Mouse (Mus musculus) myocyte (in vitro differentiated cells): ENCODE results near the gene Fcrlb.

Source experiments
- E2F4 ChIP-seq: IDR thresholded peaks from one replicate; pipeline ENCODE4 v1.6.1; 2011; ENCODE audit warnings: mild to moderate bottlenecking, control low read depth, moderate library complexity; ENCODE audit not compliant: insufficient read depth
- POLR2A ChIP-seq: IDR thresholded peaks from one replicate; pipeline ENCODE4 v1.6.1; 2011; ENCODE audit warnings: low read depth, mild to moderate bottlenecking, control low read depth, moderate library complexity; ENCODE audit not compliant: insufficient read length
- TCF12 ChIP-seq: IDR thresholded peaks from one replicate; pipeline ENCODE4 v1.6.1; 2011; ENCODE audit warnings: mild to moderate bottlenecking, control low read depth; ENCODE audit not compliant: poor library complexity, insufficient read depth, severe bottlenecking

GRCm38 (mm10) chr1:170875676-170876075 is 37.1 kb downstream of the Fcrlb start:
- TF ChIP-seq TCF12 (no peak), POLR2A (no peak), E2F4 (no peak)
